Mouse (Mus musculus): ENCODE data around the gene Tacc3.

DNA sequence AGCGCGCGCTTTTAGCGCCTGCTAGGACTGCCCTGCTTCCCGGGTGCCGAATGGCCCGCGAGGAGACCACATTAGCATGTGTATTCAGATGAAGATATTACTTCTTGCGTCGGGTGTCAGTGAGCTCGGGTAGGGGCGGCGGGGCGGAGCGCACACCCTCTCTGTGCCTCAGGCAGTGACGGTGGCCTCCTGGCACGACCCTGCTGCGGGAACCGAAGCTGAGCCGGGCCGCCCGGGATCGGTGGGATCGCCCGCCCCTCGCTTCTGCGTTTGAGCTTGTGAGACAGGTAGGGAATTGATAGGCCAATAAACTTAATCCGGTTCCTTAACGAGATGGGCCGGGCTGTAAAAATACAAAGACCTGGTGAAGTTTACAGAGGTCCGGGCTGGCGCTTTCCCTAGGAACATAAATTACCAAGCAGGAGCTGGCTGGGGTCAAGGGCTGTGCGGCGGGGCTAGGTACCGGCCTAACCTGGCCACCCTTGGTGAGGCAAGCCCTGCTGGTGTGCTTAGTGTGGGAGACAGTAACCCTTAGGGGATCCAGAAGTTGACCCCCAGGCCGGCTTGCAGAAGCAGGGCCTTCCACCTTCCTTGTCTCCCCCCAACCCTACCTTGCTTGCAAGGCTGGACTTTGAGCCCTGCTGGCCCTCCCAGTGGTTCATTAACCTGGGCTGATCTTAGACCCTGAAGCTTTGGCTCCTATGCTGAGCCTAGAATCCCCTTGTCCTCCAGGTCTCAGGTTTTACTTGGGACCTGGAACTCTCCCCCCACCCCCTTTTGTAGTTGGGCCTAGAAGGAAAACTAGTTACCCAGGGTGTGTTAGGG, 65.9 kb downstream of the Tacc3 start:
- TF ChIP-seq EP300 (IDR thresholded peaks at IDR 0.05; ENCODE audit: low read depth) = no peak
- TF ChIP-seq CTCF (IDR thresholded peaks at IDR 0.05; ENCODE audit: low read depth) = no peak

Data from liver, embryonic 14.5 days (tissue).